Mouse (Mus musculus) cerebellum, adult 2 months (tissue): ENCODE measurements around the gene Wdr59. TPM values are rescaled to one million over a fixed set of nuclear protein-coding genes. Genes with fewer than 3 reads are reported as not detected.

Source experiments
- DNase-seq, 2 experiments: peaks; one replicate each; pipeline ENCODE4 v3.0.0; 2021
- H3K27ac ChIP-seq: fragments of 200-500 bp; 2 replicates; pipeline ENCODE4 v1.5.1; 2012; ENCODE audit warnings: low read length, control low read depth, inconsistent platforms; ENCODE audit not compliant: insufficient read depth
- H3K27me3 ChIP-seq: fragments of 200-500 bp; 2 replicates; pipeline ENCODE4 v1.6.1; 2012; ENCODE audit warnings: inconsistent platforms, mild to moderate bottlenecking, low read length, moderate library complexity; ENCODE audit not compliant: control insufficient read depth, insufficient read depth
- H3K4me1 ChIP-seq: fragments of 200-500 bp; 2 replicates; pipeline ENCODE4 v1.6.1; 2011; ENCODE audit warnings: low read length; ENCODE audit not compliant: control insufficient read depth, insufficient read depth
- H3K4me3 ChIP-seq: fragments of 200-500 bp; replicated peaks from 2 replicates; pipeline ENCODE3; 2011; ENCODE audit warnings: mild to moderate bottlenecking, low read depth, low read length, control low read depth; ENCODE audit not compliant: insufficient read depth
- CTCF ChIP-seq: fragments of 200-500 bp; IDR thresholded peaks from 2 replicates; pipeline ENCODE4 v1.5.1; 2011; ENCODE audit warnings: low read depth, mild to moderate bottlenecking, control low read depth, low read length, moderate library complexity, borderline replicate concordance; ENCODE audit not compliant: insufficient read depth
- POLR2A ChIP-seq: fragments of 200-500 bp; IDR thresholded peaks from 2 replicates; pipeline ENCODE4 v1.6.1; 2011; ENCODE audit warnings: low read length, control low read depth, borderline replicate concordance; ENCODE audit not compliant: insufficient read depth
- WGBS: fragments of 180-500 bp; shearing (Covaris S2); methylation state at CpG from one replicate; pipeline ENCODE4 v1.1.7; 2018; 5-methylcytosine and 5-hydroxymethylcytosine counted together
- polyA plus RNA-seq: library from polyadenylated mRNA; depleted of rRNA; stranded (reverse); fragments of >200 nt; gene quantifications from 2 replicates; pipeline ENCODE4 v1.2.3, GENCODE M21; 2012

The Wdr59 gene
- polyA plus RNA-seq, 1 experiment, result 16.0 TPM

GRCm38 (mm10) chr8:111564093-111564492 lies 42.2 kb upstream of the Wdr59 start:
- H3K4me1 ChIP-seq, result peaks cover 5% of the 10 kb centered on the region; the same call in 1 of the 2 replicates
- DNase-seq, result no peak
- H3K27ac ChIP-seq, result no peak overlapping the region
- TF ChIP-seq CTCF, result no peak
- TF ChIP-seq POLR2A, result no peak
- no peak overlapping the region for H3K4me3 ChIP-seq
- 75% methylated on average over 2 of the region's 2 CpGs for WGBS
- H3K27me3 ChIP-seq, result no peaks in the 10 kb centered on the region

DNA sequence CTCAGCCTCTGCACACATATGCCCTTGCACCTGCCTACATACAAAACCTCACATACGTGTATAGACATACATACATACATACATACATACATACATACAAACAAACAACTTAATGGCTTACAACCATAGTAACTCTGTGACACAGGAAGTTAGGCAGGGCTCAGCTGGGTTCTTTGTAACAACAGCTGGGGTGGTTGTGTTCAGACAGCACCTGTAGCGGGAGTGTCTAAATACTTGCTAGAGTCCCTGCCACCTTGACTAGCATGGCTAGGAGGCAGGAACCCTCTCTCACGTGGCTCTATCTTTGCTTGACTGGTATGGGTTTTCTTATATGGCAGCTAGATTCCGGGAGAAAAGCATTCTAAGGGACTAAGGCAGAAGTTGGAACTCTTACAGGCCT lies 41.8 kb upstream of the Wdr59 start:
- TF ChIP-seq POLR2A (no peak), CTCF (no peak)
- no peak overlapping the region for H3K4me3 ChIP-seq
- peaks cover 5% of the 10 kb centered on the region; the same call in 1 of the 2 replicates for H3K4me1 ChIP-seq
- no peaks in the 10 kb centered on the region for H3K27me3 ChIP-seq
- no peak overlapping the region for H3K27ac ChIP-seq
- 90% methylated on average over 4 of the region's 4 CpGs for WGBS
- DNase-seq, result no peak

GRCm38 (mm10) chr8:111563075-111563474 lies 41.2 kb upstream of the Wdr59 start:
- WGBS, result 98% methylated on average over 5 of the region's 5 CpGs
- Histone ChIP-seq H3K27me3 (no peaks in the 10 kb centered on the region), H3K4me3 (no peak overlapping the region), H3K4me1 (peaks cover 5% of the 10 kb centered on the region; the same call in 1 of the 2 replicates), H3K27ac (no peak overlapping the region)
- TF ChIP-seq POLR2A (no peak), CTCF (no peak)
- DNase-seq, result no peak

DNA sequence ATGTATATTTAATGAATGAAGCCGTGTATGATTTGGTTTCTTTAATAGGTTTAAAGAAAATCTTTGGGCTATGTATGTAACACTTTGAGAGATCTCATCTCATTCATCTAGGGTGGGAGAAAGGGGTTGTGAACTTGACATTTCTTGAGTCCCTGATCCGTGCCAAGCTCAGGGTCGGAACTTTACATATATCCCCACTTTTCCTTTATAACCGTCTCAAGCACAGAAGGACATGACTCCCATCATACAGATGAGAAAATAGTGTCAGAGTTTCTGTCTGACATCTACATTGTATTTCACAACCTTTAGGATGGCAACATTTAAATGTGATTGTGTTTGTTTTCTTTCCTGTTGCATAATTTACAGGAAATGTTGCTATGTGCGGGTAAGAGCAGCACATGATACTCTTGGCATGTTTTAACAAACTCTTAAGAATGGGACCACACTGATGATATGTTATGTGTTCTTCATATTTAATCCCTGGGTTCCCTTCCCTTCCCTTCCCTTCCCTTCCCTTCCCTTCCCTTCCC lies 40.4 kb upstream of the Wdr59 start:
- H3K4me3 ChIP-seq, result no peak overlapping the region
- H3K27ac ChIP-seq, result no peak overlapping the region
- no peak for DNase-seq
- TF ChIP-seq CTCF (no peak), POLR2A (no peak)
- 95% methylated on average over 5 of the region's 5 CpGs for WGBS
- H3K27me3 ChIP-seq, result no peaks in the 10 kb centered on the region
- H3K4me1 ChIP-seq, result peaks cover 5% of the 10 kb centered on the region; the same call in 1 of the 2 replicates

DNA sequence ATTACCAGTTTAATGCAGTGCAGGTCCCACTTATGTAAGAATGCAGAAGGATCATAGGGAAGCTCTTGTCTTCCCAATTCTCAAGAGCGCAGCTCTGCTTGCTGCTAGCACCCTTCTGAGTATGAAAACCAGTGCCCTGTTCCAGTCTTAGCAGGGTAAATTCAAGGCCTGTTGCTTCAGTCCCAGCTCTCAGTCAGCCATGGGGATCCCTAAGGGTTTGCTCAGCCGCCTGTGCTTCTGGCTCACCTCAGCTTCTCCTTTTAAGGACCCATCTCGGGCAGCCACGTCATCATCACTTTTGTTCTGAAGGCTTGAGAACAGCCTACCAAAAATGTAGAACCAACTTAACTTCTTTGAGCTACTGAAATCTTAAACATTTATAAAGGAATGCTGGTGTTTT lies 39.9 kb upstream of the Wdr59 start:
- 82% methylated on average over 4 of the region's 4 CpGs for WGBS
- DNase-seq, result no peak
- H3K4me3 ChIP-seq, result no peak overlapping the region
- H3K27me3 ChIP-seq, result no peaks in the 10 kb centered on the region
- H3K27ac ChIP-seq, result no peak overlapping the region
- peaks cover 5% of the 10 kb centered on the region; the same call in 1 of the 2 replicates for H3K4me1 ChIP-seq
- no peak for TF ChIP-seq POLR2A
- TF ChIP-seq CTCF, result no peak

- 76% methylated on average over 8 of the region's 8 CpGs for WGBS
- Histone ChIP-seq H3K27ac (no peak overlapping the region), H3K27me3 (no peaks in the 10 kb centered on the region), H3K4me3 (no peak overlapping the region), H3K4me1 (peaks cover 7% of the 10 kb centered on the region)
- DNase-seq, result no peak
- no peak for TF ChIP-seq CTCF
- TF ChIP-seq POLR2A, result no peak
These were observed 29.7 kb upstream of the Wdr59 start for GRCm38 (mm10) chr8:111551511-111552130.

GRCm38 (mm10) chr8:111550002-111550870 lies 28.3 kb upstream of the Wdr59 start:
- peaks cover 6% of the 10 kb centered on the region for H3K4me1 ChIP-seq
- TF ChIP-seq POLR2A, result no peak
- no peak for TF ChIP-seq CTCF
- no peak overlapping the region for H3K4me3 ChIP-seq
- H3K27ac ChIP-seq, result no peak overlapping the region
- WGBS, result 73% methylated on average over 9 of the region's 9 CpGs
- no peak for DNase-seq
- no peaks in the 10 kb centered on the region for H3K27me3 ChIP-seq

GRCm38 (mm10) chr8:111548201-111548600 lies 26.3 kb upstream of the Wdr59 start:
- no peak for TF ChIP-seq CTCF
- TF ChIP-seq POLR2A, result no peak
- no peak for DNase-seq
- H3K27ac ChIP-seq, result no peak overlapping the region
- no peaks in the 10 kb centered on the region for H3K27me3 ChIP-seq
- peaks cover 5% of the 10 kb centered on the region for H3K4me1 ChIP-seq
- 88% methylated on average over 6 of the region's 6 CpGs for WGBS
- H3K4me3 ChIP-seq, result no peak overlapping the region
